Mouse (Mus musculus) embryo, embryonic 11.5 days (tissue): ENCODE results near the gene Fmod.

Experiments
- DNase-seq: peaks from one replicate; pipeline ENCODE4 v3.0.0-alpha.2; 2012; ENCODE audit warnings: low read depth, low spot score

Gene Fmod

DNA sequence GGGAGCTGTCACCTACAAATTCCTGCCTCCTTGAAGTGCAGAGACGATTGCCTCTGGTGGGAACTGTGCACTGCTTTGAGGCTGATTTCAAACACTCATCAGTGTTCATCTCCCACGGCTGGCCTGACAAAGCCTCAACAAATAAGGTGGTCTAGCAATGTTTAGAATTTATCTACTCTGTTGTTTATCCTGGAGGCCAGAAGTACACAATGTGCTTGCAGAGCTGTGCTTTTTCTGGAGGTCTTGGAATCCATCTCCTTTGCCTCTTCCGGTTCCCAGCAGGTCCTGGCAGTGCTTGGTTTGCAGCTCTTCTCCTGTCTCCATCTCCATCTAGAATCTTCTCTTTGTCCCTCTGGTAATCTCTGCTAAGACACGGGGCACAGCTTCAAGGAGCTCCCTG, 19.2 kb downstream of the Fmod start:
- DNase-seq: no peak

- no peak for DNase-seq
Observed at GRCm38 (mm10) chr1:134057736-134058135, 20.7 kb downstream of the Fmod start.

DNA sequence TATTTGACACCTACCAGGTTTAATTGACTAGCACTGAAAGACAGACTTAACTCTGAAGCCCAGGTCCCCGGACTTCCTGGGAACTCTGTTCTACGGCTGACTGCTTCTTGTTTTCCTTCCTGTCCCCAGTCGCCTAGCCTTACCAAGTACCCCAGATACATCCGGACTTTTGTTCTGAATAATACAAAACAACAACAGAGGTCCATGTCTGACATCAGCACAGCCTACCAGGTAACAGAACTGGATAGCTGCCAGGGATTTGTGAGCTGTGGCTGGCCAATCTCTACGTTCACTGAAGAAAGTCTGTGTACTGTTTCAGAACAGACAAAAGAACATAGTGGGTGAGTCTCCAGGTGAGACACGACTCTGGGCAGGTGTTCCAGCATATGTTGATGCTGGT, 21.8 kb downstream of the Fmod start:
- no peak for DNase-seq

GRCm38 (mm10) chr1:134059739-134060695, 23.0 kb downstream of the Fmod start:
- no peak for DNase-seq

DNA sequence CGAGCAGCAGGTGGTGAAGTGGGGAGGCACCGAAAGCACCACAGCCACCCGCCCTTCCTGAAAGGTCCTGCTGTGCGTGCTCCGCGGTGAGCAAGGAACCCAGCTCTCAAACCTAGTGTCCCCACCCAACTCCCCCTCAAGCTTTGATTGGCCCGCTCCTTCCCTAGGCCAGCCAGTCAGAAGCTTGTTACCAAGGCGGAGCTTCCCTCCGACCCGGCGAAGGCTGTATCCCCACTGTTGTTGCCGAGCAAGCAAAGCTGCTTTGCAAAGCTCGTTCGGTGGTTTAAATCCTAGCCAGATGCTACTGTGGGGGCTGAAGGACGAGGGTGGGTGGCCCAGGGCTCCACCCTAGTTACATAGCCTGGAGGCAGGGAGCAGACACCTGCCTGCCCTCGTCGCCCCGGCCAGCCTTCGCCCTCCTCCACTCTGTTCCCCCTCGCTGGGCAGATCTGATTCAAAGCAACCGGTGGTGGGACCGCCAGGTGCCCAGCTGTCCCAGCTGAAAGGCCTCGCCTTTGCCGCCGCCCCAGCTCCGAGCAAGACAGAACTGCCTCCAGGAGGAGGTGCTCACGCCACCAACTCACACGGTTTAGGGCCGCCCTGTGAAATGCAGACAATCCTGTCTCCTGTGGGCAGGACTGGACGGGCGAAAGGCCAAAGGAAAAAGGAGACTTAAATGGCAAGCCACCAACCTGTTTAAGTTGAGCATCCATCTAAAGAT, 24.0 kb downstream of the Fmod start:
- peak; percentile 83 for DNase-seq

DNA sequence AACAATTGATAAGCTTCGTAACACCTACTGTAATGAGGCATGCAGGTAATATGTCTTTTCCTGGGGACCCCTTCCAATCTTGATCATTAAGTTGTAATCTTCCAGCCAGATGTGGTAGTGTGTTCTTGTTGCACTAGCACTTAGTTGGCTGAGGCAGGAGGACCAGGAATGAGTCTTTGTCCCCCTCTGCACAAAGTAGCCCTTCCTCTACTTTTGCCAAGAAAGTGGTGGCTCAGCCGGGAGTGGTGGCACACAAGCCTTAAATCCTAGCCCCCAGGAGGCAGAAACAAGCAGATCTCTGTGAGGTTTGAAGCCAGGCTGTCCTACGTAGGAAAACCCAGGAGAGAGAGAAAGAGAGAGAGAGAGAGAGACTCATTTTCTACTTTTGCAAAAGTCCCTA, 24.9 kb downstream of the Fmod start:
- DNase-seq: no peak

GRCm38 (mm10) chr1:134062411-134063085, 25.5 kb downstream of the Fmod start:
- DNase-seq: peak; percentile 41

DNA sequence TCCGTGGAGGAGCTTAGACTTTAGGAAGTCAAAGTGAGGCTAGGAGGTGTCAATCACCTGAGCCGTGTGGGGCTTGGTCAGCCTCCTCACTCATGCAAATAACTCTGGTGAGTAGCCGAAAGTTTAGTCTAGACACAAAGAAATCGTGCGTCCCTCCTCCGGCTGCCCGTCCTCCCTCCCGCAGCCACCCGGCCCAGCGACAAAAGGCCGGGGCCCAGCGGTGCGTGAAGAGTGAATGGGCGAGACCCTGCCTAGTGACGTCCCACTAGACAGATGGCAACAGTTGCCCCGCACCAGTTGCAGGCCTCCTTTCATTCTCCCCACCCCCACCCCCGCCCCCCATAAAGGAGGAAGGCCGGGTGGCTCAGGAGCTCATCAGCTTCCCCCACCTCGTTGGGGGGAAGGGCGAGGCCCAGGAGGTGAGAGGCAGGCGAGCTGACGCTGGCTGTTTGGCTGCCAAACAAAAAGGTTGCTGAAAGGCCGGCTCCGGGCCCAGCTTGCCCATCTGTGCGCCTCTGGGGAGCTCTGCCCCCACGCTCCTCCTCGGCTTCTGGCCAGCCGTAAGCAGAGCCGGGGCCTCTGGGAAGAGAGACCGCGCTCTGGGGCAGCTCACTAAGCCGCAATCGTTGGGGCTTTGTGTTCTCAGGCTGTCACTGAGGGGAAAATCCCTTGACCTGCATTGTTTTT, 26.2 kb downstream of the Fmod start:
- DNase-seq: peak; percentile 61

DNA sequence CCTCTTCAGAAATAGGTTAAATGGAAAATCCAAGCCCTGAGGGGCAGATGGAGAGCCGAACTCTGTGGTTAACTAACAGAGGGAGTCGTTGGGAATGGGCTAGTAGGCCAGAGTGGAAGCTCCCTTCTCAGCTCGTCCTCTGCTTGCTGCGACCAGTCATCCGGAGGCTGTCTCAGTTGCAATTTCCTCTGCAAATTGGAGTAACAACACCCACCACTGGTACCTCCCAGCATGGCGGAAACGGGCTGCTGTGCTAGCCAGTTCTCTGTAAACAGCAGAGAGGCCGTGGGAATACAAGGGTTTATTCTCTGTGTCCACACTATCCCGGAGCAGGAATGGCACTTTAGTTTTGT, 26.7 kb downstream of the Fmod start:
- DNase-seq: no peak

- DNase-seq: no peak
Observed at GRCm38 (mm10) chr1:134064296-134064831, 27.3 kb downstream of the Fmod start.

DNA sequence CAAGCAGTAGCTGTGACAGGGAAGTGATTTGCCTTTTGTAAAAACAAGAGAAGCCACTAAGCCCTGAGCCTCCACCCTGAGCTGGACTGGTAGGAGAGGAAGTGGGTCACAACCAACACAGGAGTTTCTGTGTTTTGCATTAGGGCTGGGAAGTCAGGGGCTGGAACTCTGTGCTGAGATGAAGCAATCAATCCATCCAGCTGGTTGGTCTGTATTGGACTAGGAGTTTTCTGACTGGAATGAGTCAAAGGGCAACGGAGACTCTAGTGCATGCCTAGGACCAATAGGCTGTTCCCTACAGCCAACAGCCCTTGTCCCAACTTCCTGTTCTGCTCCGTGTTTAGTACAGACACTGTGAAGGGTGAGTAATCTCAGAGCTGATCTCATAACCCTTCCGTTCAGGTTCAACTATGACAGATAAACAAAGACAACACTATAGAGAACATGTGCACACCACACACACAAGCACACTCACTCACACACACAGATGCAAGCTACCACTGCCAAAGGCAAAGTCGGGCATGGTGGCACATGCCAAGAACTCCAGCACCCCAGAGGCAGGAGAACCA, 28.3 kb downstream of the Fmod start:
- DNase-seq: no peak

- no peak for DNase-seq
Observed at GRCm38 (mm10) chr1:134066554-134066953, 29.5 kb downstream of the Fmod start.

- no peak for DNase-seq
Observed at GRCm38 (mm10) chr1:134067143-134067619, 30.1 kb downstream of the Fmod start.

- DNase-seq: no peak
Observed at GRCm38 (mm10) chr1:134070099-134070669, 33.1 kb downstream of the Fmod start.

- no peak for DNase-seq
Observed at GRCm38 (mm10) chr1:134071411-134072018, 34.5 kb downstream of the Fmod start.

- no peak for DNase-seq
Observed at GRCm38 (mm10) chr1:134073061-134073564, 36.1 kb downstream of the Fmod start.

- no peak for DNase-seq
Observed at GRCm38 (mm10) chr1:134073658-134074057, 36.6 kb downstream of the Fmod start.

GRCm38 (mm10) chr1:134074184-134074583, 37.1 kb downstream of the Fmod start:
- no peak for DNase-seq

DNA sequence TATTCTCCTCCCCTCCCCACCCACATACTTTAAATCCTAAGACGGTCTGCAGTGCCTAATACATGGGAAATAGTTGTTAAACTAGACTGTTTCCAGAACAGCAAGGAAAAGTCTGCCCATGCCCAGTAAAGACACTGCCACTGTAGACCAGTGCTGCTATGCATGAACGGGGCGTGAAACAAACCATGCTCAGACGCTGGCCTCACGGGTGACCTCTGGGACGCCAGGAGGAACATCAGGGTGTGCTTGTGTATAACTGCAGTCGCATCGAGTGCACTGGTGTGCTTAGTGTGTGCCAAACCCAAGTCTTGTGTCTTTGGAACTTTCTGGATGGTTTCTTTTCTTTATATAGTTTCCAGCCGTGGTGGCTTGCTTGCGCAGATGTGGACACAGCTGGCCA, 37.6 kb downstream of the Fmod start:
- no peak for DNase-seq

DNA sequence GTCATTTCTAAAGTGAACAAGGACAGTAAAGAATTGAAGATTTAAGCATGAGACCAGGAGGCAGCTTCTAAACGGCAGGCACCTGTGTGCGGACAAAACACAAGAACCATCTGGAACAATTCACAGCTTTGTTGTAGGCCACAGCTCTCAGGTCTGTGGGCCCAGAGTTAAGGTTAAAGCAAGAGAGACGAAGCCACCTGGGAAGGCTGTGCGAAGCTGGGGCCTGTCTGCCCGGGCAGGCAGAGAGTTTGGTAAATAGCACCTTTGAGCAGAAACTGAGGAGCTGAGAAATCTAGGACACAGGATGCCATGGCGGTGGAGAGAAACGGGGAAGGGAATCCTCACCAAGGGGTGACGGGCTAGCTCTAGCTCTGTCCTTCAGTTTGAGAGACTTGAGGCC, 38.5 kb downstream of the Fmod start:
- DNase-seq: no peak
